Mouse (Mus musculus) cerebellum, postnatal 4 days (tissue): ENCODE data around the gene Kbtbd8.

ENCODE experiments used
- DNase-seq, 2 experiments: peaks; one replicate each; pipeline ENCODE4 v3.0.0; 2022; ENCODE audit warnings: low spot score in 2 of 2, mixed read lengths in 1 of 2

Gene Kbtbd8

GRCm38 (mm10) chr6:95174311-95175143, 57.5 kb downstream of the Kbtbd8 start:
- no peak for DNase-seq
